Mouse (Mus musculus): ENCODE results near the gene Kri1. TPM values are rescaled to one million over a fixed set of nuclear protein-coding genes. Genes with fewer than 3 reads are reported as not detected.
"Not testable (repeated sequence)": the region's sequence is repeated elsewhere in the genome, so short reads cannot be mapped to it uniquely, and the experiment has no call there.

Kri1 gene
- polyA plus RNA-seq, 1 experiment from 2014 or later: 15.5 TPM

DNA sequence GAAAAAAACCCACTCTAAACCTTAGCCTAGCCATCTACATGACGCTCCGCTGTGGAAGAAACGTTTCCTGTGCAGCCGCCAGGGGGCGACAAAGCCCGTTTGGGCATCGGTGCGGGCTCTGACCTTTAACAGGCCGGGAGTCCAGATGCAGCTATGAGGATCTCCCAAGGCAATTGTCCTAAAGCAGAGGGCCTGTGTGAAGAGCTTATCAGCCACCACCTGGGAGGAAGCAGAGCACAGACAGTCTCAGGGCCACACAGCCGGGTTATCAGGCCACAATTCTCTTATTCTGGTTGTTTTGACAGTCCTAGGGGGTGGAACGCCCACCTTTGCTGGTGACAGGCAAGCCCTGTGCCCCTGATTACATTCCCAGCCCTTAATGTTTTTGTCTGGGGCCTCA lies 25.6 kb upstream of the Kri1 start:
- ATAC-seq: peak; percentile 92
- Histone ChIP-seq H3K4me3 (no peak overlapping the region), H3K9me3 (replicated peaks) (no peaks in the 10 kb centered on the region), H3K27ac (peak overlapping the region; percentile 75; the same call in 1 of the 2 replicates), H3K36me3 (no peaks in the 10 kb centered on the region), H3K4me2 (peak overlapping the region; percentile 44), H3K9ac (no peak overlapping the region), H3K4me1 (peaks cover 56% of the 10 kb centered on the region), H3K27me3 (replicated peaks) (peaks cover 19% of the 10 kb centered on the region)
- WGBS (ENCODE audit: insufficient replicate concordance): 3% methylated on average over 11 of the region's 11 CpGs

DNA sequence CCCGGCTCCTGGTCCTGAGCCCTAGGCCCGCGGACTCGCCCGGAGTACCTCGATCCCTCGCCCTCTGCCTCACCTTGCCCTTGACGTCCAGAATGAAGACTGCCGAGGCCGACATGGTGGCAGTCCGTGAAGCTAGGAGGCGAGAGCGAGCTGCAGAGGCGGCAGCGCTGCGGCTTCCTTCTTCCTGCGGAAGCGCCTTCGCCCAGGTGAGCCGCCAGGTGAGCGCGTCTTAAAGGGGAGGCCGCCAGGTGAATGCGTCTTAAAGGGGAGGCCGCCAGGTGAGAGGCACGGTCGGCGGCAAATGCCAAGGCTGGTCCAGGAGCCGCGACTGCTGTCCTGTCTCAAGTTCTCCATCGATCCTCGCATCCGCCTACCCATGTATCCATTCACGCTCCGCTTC lies 24.4 kb upstream of the Kri1 start, which contains the start of gene Ap1m2:
Gene Ap1m2, minus strand, starts transcription at position 204 of the 400 bp plus-strand sequence.
- Histone ChIP-seq H3K9ac (0 out of 2 replicates have a peak within 1 kb of the TSS, but pooled peaks have one; percentile 3), H3K4me2 (peak within 1 kb of the TSS; percentile 29; the same call in 1 of the 2 replicates), H3K27ac (no peak within 1 kb of the TSS), H3K4me3 (peak within 1 kb of the TSS; percentile 9; the same call in 1 of the 2 replicates), H3K4me1 (peaks cover 56% of the 10 kb centered on the region), H3K9me3 (replicated peaks) (no peaks in the 10 kb centered on the region), H3K27me3 (replicated peaks) (peaks cover 19% of the 10 kb centered on the region), H3K36me3 (no peaks in the 10 kb centered on the region)
- ATAC-seq: no peak
- 23% methylated on average over 35 of the region's 35 CpGs for WGBS (ENCODE audit: insufficient replicate concordance)

DNA sequence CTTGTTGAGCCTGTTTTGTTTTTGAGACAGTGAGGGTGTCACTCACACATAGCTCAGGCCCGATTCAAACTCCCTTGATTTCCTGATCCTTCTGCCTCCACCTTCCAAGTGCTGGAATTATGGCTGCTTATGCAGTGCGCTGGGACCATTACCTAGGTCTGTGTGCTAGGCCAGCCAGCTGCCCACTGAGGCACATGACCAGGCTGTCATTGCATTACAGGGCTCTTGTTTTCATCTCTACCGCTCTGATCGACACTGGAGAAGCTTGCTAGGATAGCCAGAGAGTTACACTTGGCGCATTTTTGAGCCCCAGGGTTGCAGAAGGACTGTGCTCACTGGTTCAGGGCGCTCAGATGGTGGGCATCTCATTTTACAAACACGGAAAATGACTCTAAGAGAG lies 23.9 kb upstream of the Kri1 start:
- 56% methylated on average over 7 of the region's 7 CpGs for WGBS (ENCODE audit: insufficient replicate concordance)
- Histone ChIP-seq H3K4me3 (no peak overlapping the region), H3K27ac (no peak overlapping the region), H3K4me1 (peaks cover 53% of the 10 kb centered on the region), H3K4me2 (peak overlapping the region; percentile 29; the same call in 1 of the 2 replicates), H3K27me3 (replicated peaks) (peaks cover 19% of the 10 kb centered on the region), H3K36me3 (no peaks in the 10 kb centered on the region), H3K9me3 (replicated peaks) (no peaks in the 10 kb centered on the region), H3K9ac (0 out of 2 replicates have a peak overlapping the region, but pooled peaks have one; percentile 3)
- no peak for ATAC-seq

GRCm38 (mm10) chr9:21309150-21309741 lies 21.5 kb upstream of the Kri1 start:
- peaks cover 19% of the 10 kb centered on the region for H3K27me3 ChIP-seq (replicated peaks)
- H3K4me1 ChIP-seq: peaks cover 33% of the 10 kb centered on the region
- ATAC-seq: peak; percentile 22; the same call in 1 of the 2 replicates
- H3K36me3 ChIP-seq: no peaks in the 10 kb centered on the region
- no peak overlapping the region for H3K9ac ChIP-seq
- H3K4me2 ChIP-seq: peak overlapping the region; percentile 22; the same call in 1 of the 2 replicates
- 54% methylated on average over 15 of the region's 15 CpGs for WGBS (ENCODE audit: insufficient replicate concordance)
- no peak overlapping the region for H3K27ac ChIP-seq
- no peak overlapping the region for H3K4me3 ChIP-seq
- H3K9me3 ChIP-seq (replicated peaks): no peaks in the 10 kb centered on the region

- H3K36me3 ChIP-seq: no peaks in the 10 kb centered on the region
- no peak overlapping the region for H3K4me2 ChIP-seq
- H3K4me1 ChIP-seq: peaks cover 9% of the 10 kb centered on the region; the same call in 1 of the 2 replicates
- no peak overlapping the region for H3K27ac ChIP-seq
- no peaks in the 10 kb centered on the region for H3K9me3 ChIP-seq (replicated peaks)
- ATAC-seq: no peak
- H3K9ac ChIP-seq: no peak overlapping the region
- 69% methylated on average over 7 of the region's 7 CpGs for WGBS (ENCODE audit: insufficient replicate concordance)
- H3K27me3 ChIP-seq (replicated peaks): no peaks in the 10 kb centered on the region
- H3K4me3 ChIP-seq: no peak overlapping the region
Measured at GRCm38 (mm10) chr9:21305065-21305464, 17.3 kb upstream of the Kri1 start.

DNA sequence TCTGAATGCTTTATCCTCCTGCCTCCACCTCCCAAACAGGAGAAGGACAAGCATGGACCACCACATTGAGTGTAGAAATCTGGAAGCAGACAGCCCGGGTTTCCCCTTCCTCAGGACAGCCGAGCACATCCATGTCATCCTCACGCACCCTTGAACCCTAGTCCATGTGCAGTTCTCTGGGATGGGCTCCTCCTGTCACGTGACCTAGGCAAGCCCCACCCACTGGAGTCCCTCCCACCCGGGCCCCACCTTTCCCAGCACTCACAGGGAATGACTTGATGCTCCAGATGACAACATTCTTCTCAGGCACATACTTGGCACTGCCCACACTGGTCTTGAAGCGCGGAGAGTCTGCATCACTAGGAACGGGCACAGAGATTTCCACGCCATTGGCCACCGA lies 11.2 kb upstream of the Kri1 start:
- Histone ChIP-seq H3K4me2 (no peak overlapping the region), H3K27ac (no peak overlapping the region), H3K27me3 (replicated peaks) (no peaks in the 10 kb centered on the region), H3K9ac (no peak overlapping the region), H3K4me1 (no peaks in the 10 kb centered on the region), H3K9me3 (replicated peaks) (no peaks in the 10 kb centered on the region), H3K36me3 (no peaks in the 10 kb centered on the region), H3K4me3 (no peak overlapping the region)
- ATAC-seq: no peak
- WGBS (ENCODE audit: insufficient replicate concordance): 77% methylated on average over 10 of the region's 10 CpGs

GRCm38 (mm10) chr9:21292271-21292670 lies 4.5 kb upstream of the Kri1 start:
- Histone ChIP-seq H3K4me3 (peak overlapping the region; percentile 83), H3K9me3 (replicated peaks) (no peaks in the 10 kb centered on the region), H3K9ac (peak overlapping the region; percentile 82), H3K4me2 (peak overlapping the region; percentile 83), H3K36me3 (peaks cover 14% of the 10 kb centered on the region), H3K27ac (peak overlapping the region; percentile 96), H3K27me3 (replicated peaks) (no peaks in the 10 kb centered on the region), H3K4me1 (peaks cover 34% of the 10 kb centered on the region)
- ATAC-seq: no peak
- WGBS (ENCODE audit: insufficient replicate concordance): 63% methylated on average over 3 of the region's 3 CpGs

GRCm38 (mm10) chr9:21291868-21292267 lies 4.1 kb upstream of the Kri1 start:
- peak overlapping the region; percentile 82 for H3K9ac ChIP-seq
- ATAC-seq; H3K27me3 ChIP-seq (replicated peaks); H3K9me3 ChIP-seq (replicated peaks): not testable (repeated sequence)
- H3K4me3 ChIP-seq: peak overlapping the region; percentile 83
- peaks cover 14% of the 10 kb centered on the region for H3K36me3 ChIP-seq
- peak overlapping the region; percentile 96 for H3K27ac ChIP-seq
- 11% methylated on average over 7 of the region's 7 CpGs for WGBS (ENCODE audit: insufficient replicate concordance)
- H3K4me1 ChIP-seq: peaks cover 38% of the 10 kb centered on the region
- peak overlapping the region; percentile 83 for H3K4me2 ChIP-seq

DNA sequence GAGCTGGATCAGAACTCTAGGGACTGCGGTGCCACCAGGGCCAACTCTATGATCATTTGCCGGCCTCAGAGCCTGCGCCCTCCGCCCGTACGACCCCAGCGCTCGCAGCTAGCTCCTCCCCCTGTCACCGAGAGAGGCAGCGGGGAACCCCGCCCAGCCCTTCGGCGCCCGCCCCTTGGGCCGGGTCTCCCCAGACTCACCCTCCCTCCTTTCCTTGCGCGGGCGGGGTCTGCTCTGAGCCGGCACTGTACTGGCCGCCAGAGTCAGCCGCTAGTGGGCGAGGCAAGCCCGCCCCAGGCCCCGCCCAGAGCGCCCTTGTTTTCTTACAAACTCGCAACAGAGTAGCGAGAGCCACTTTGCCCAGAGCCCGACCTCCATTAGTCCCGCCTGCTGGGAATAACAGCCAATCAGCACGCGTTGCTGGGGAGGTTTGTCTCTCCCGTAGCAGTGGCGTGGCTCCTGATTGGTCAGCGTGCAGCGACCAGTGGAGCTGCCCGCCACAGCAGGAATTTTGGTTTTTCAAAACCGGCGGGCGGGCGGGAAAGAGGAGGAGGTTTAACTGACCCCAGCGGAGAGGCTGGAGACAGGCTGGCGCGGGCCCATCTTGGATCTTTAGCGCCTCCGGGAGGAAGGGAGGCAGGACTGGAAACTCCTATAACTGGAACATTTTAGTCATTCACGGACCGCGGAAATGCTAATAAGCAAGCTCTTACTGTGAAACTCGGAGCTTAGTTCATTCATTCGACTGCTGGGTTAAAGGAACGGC lies 3.4 kb upstream of the Kri1 start, which contains the start of gene Cdkn2d:
Gene Cdkn2d, minus strand, starts transcription at position 386 of the 766 bp plus-strand sequence.
- under 1% methylated on average over 51 of the region's 51 CpGs for WGBS (ENCODE audit: insufficient replicate concordance)
- H3K4me3 ChIP-seq: peak within 1 kb of the TSS; percentile 83
- H3K9me3 ChIP-seq (replicated peaks): no peaks in the 10 kb centered on the region
- H3K27me3 ChIP-seq (replicated peaks): no peaks in the 10 kb centered on the region
- ATAC-seq: peak; percentile 90
- H3K36me3 ChIP-seq: peaks cover 19% of the 10 kb centered on the region
- peak within 1 kb of the TSS; percentile 91 for H3K9ac ChIP-seq
- peak within 1 kb of the TSS; percentile 83 for H3K4me2 ChIP-seq
- peak within 1 kb of the TSS; percentile 96 for H3K27ac ChIP-seq
- H3K4me1 ChIP-seq: peaks cover 45% of the 10 kb centered on the region

DNA sequence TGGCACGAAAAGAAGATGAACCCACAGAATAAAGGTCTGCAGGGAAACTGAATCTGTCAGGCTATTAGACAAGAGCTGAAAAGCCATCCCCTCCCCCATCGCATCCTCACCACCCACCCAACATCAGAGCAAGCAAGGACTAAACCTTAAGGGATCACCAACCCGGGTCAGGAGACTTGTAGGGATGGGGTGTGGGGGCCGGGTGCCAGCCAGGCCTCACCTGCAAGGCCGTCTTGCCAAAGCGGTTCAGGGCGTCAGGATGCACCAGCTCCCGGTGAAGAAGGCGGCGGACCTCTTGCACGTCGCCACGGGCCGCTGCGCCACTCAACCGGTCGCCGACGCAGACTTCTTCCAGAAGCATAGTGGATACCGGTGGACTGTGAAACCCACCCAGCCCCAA lies 2.8 kb upstream of the Kri1 start:
- Histone ChIP-seq H3K36me3 (peaks cover 24% of the 10 kb centered on the region), H3K9ac (peak overlapping the region; percentile 91), H3K4me3 (peak overlapping the region; percentile 83), H3K27ac (peak overlapping the region; percentile 96), H3K9me3 (replicated peaks) (no peaks in the 10 kb centered on the region), H3K4me2 (peak overlapping the region; percentile 83), H3K27me3 (replicated peaks) (no peaks in the 10 kb centered on the region), H3K4me1 (peaks cover 49% of the 10 kb centered on the region)
- peak; percentile 3 for ATAC-seq
- under 1% methylated on average over 20 of the region's 20 CpGs for WGBS (ENCODE audit: insufficient replicate concordance)

- peaks cover 61% of the 10 kb centered on the region for H3K4me1 ChIP-seq
- H3K27me3 ChIP-seq (replicated peaks): no peaks in the 10 kb centered on the region
- no peaks in the 10 kb centered on the region for H3K9me3 ChIP-seq (replicated peaks)
- 61% methylated on average over 2 of the region's 2 CpGs for WGBS (ENCODE audit: insufficient replicate concordance)
- peak overlapping the region; percentile 83 for H3K4me2 ChIP-seq
- H3K27ac ChIP-seq: peak overlapping the region; percentile 96
- ATAC-seq: no peak
- peaks cover 37% of the 10 kb centered on the region for H3K36me3 ChIP-seq
- peak overlapping the region; percentile 83 for H3K4me3 ChIP-seq
- H3K9ac ChIP-seq: peak overlapping the region; percentile 91
Measured at GRCm38 (mm10) chr9:21289337-21289671, 1.5 kb upstream of the Kri1 start.
